Mouse (Mus musculus) frontal cortex, postnatal 10 days (tissue): ENCODE results near the gene Dek.

Experiments
- DNase-seq, 2 experiments: peaks; one replicate each; pipeline ENCODE4 v3.0.0; 2022; ENCODE audit warnings: low spot score in 2 of 2, mixed read lengths in 1 of 2

Dek gene

DNA sequence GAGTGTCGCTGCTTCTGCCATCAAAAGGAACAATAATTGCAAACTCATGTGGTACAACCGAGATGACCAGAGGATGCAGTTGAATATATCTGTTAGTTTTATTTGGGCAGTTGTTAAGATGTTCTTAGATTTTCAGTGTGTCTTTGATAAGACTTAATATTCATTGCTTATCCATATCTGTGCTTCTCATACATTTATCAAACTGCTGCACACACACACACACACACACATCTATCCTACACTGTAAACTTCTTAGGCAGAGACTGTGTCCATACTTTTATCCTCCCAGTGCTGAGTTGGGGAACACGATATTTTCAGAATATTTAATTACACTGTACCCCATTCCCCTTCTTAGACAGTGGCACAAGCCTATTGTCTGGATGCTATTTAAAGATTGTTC lies 5.2 kb upstream of the Dek start:
- DNase-seq = no peak

- DNase-seq = no peak
These were observed 3.2 kb upstream of the Dek start for GRCm38 (mm10) chr13:47109239-47109638.

DNA sequence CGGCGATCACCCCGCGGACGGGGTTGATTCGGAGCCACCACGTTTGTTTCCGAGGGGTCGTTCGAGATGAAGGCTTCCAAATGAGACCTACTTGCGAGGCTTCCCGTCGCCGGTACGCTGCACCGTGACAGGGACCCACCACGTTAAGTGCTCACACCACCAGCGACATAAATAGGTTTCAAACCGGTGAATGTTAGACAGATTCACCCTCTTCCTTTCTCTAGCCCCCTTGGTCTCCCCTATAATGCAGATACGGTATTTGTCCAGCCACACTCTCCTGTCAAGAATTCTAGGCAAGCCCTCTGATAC lies 533 bp upstream of the Dek start:
- DNase-seq = no peak

DNA sequence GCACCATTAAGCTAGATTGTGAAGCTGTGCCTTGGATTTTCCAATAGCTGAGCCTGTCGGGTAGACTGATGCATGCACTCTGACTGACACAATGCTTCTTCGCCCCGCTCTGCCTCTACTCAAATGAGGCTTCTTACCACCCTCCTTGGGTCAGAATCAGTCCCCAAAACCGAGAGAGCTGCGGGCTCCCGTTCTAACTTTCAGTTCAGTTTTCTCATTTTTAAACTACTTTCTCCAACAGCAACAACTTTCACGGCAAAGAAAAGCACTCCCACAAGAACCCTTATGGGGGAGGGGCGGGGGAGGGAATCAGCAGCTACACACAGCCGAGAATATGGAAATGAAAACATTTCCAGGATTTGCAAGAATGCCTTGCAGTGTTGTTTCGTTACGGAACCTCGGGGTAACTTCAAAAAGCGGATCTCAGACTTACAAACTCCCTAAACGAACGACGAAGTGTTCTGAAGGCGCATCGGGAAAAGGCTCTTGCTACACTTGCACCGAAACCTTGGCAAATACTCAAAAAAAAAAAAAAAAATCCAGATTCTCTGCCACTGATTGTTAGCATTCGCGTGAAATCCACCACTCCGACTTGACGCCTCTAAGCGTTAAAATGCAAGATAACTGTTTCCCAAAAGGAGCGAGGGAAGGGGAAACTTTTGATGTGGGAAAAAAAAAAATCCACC lies 1.0 kb downstream of the Dek start:
- DNase-seq = no peak

DNA sequence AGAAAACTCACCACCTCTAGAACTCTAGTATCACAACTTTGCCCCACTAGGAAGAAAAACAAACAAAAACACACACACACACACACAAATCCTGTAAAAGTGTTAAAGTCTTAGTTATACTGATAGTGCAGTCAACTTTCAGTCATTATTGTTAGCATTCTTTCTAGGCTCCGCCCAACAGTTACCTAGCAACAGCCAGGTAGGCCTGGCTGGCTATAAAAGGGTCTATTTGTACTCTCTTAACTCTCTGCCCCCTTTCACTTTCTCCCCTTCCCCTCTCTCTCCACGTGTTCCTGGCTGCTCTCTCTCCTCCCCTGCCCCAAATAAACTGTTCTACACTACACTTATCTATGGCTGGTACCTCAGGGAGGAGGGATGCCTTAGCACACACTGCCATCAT lies 1.9 kb downstream of the Dek start:
- DNase-seq = no peak

- DNase-seq = no peak
These were observed 5.4 kb downstream of the Dek start for GRCm38 (mm10) chr13:47100587-47100986.

DNA sequence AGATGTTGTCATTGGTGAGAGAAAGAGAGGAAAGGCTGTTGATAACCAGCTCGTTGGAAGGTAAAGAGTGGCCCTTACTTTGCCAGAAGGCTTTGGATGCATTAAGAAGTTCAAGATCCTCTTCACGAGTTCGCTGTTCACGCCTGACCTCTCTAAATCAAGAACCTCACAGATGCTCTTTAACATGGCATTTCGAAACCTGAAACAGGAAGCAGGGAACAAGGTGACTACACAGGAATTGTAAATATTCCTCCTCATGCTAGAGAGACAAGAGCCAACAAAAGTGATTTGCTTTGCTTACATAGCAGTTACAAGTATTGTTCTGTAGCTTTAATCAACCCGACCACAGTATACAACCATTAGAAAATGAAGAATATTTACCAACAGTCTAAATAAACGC lies 6.7 kb downstream of the Dek start:
- no peak for DNase-seq

DNA sequence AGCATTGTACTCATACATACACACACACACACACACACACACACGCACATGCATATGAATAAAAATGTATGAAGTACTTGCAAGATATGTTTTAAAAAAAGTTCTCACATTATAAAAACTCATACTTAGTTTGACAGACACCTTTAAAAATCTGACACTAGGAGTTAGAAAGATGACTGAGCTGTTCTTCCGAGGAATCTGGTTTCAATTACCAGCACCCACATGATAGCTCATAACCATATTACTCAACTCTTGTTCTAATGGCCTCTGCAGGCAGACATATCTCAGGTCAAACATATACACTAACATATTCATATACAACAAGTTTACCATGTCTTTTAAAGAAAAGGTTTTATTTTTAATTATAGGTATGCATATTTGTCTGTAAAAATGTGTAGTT lies 9.4 kb downstream of the Dek start:
- DNase-seq = no peak

DNA sequence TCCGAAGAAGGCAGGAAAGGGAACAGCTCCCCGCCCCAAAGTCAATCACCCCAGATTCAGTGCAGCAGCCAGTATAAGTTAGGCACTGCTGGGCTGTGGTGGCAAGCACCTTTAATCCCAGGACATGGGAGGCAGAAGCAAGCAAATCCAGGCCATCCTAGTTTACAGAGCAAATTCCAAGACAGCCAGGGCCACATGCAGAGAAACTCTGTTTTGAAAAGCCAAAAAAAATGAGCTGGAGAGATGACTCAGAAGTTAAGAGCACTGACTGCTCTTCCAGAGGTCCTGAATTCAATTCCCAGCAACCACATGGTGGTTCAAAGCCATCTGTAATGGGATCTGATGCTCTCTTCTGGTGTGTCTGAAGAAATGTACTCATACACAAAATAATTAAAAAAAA lies 12.2 kb downstream of the Dek start:
- no peak for DNase-seq

DNA sequence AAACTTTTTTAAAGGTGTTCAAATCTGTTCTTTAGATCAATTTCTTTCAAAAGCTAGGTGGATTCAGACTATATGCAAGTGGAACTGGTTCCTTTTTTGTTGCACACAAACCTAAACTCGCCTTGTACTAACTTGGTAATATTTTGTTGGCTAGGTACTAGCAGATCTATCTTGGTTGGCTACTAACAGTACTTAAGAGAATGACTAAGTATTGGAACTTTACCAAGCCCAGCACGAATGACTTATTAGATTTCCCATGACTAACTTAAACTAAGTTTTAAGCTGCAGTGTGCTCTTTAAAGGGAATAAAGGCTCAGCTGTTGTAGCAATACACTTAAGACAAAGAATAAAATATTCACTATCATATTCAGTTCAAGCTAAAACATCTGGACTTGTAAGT lies 16.7 kb downstream of the Dek start:
- DNase-seq = no peak

- no peak for DNase-seq
These were observed 17.6 kb downstream of the Dek start for GRCm38 (mm10) chr13:47088433-47088832.

DNA sequence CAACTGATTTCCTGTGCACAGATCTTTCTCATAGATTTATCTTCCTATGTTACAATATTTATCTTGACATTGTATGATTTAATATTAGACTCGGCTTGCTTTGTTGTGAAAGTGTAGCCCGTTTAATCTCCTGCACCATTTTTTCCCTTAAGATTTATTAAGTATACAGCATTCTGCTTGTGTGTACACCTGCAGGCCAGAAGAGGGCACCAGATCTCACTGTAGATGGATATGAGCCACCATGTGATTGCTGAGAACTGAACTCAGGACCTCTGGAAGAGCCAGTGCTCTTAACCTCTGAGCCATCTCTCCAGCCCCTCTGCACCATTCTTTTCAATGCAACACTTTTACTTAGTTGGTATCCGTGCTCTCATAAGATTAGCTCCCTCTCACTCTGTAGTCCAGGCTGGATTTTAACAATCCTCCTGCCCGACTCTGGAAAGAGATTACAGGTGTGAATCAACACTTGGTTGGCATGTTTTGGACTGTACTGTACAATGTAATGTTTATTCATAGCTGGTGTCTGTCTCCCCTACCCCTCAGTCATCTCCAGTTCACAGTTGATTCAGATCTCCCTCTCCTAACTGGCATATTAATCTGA lies 25.0 kb downstream of the Dek start:
- DNase-seq = no peak

GRCm38 (mm10) chr13:47078799-47079198 lies 27.2 kb downstream of the Dek start:
- DNase-seq = no peak

GRCm38 (mm10) chr13:47077367-47077766 lies 28.6 kb downstream of the Dek start:
- no peak for DNase-seq

GRCm38 (mm10) chr13:47076156-47076555 lies 29.8 kb downstream of the Dek start:
- DNase-seq = no peak

GRCm38 (mm10) chr13:47072484-47072883 lies 33.5 kb downstream of the Dek start:
- DNase-seq = no peak

DNA sequence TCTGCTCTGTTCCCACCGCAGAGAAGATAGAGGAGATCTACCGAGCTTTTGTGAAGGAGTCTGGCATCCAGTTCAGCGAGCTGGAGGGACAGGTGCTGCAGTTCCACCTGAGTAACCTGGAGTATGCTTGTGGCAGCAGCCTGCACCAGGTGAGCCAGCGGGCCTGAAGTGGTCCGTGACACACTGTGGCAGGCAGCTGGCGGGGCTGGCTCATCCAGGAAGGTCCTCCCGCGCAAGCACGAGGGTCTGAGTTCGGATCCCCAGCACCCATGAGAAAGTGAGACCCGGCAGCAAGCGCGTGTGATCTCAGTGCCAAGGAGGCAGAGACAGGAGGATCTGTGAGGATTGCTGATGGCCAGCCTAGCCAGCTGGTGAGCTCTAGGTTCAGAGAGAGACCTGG lies 34.1 kb downstream of the Dek start:
- no peak for DNase-seq

DNA sequence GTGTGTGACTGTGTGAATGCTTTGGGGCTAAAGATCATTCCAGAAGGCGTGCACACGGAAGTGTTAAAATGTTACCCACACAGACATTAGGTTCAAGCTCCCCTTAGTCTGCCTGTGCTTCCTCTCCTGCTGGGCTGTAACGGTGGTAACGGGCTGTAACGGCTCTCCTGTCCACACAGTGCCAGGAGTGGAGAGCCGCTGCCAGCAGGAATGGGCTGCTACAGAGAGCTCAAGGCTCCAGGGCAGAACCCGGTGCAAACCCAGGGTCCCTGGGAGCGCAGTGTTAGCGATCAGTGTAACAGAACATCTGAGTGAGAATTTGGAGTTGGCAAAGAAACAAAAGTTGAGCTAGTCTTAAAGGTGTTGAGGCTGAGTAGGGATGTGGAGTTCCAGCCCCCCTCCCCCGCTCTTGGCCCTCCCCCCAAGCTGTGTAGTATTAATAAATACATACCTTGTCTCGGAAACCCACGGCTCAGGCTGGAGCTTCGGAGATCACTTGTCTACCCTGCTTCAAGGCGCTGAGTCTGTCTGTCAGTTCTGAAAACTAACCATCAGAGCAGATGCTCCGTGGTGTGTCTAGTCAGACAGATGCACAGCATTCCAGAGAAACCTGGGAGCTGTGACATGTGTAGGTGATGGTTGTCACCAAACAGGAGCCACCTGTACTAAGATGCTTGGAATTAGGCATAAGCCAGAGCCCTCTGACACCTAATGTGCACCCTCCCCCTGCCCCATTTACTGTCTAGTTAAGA lies 35.5 kb downstream of the Dek start:
- no peak for DNase-seq

DNA sequence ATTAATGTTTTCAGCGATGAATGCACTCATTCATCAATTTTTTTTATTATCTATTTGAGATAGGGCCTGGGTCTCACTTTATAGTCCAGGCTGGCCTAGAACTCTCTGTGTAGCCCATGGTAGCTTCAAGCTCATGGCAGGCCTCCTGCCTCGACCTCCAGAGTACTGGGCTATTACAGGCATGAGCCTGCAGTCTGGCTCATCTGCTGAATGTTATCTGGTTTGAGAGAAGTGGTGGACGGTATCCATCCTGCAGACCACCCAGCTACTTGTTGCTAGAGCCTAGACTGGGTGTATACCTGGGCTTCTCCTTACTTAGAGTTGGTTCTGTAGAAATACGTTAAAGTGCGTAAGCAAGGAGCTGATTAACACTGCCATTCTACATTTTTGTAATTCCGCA lies 39.0 kb downstream of the Dek start:
- no peak for DNase-seq

- no peak for DNase-seq
These were observed 39.5 kb downstream of the Dek start for GRCm38 (mm10) chr13:47066516-47066915.

- no peak for DNase-seq
These were observed 41.8 kb downstream of the Dek start for GRCm38 (mm10) chr13:47063985-47064760.

DNA sequence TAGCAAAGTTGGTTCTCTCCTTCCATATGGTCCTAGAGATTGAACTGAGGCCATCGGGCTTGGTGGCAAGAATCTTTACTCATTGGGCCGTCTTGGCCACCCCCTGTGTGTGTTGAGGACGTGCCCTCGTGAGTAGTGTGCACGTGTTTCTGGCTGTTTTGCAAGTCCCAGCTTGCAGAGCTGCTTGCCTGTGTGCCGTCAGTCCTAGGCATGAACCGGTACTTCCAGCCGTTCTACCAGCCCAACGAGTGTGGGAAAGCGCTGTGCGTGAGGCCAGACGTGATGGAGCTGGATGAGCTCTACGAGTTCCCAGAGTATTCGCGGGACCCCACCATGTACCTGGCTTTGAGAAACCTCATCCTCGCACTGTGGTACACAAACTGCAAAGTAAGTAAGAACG lies 43.2 kb downstream of the Dek start:
- no peak for DNase-seq

DNA sequence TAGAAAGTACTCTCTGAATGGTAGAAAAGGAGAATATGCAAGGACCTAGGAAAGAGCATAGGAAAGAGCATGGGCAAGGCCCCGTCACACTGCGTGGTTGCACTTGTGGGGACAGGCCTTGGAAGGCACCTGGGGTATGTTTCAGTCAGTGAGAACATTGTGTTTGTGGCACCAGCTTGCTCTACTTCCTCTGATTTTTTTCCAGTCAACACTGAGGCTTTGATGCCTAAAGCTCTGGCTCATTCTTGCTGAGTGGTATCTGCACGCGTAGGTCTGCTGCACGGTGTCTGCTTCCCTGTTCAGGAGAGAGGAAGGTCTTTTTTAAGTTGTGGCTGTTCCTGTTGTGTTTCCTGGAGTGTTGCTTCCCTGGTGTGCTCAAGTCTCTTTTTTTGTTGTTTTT lies 49.2 kb downstream of the Dek start:
- DNase-seq = no peak
